Mouse (Mus musculus) inflammation-experienced regulatory T-cells, adult 6 months (primary cell): Measurements from ENCODE around the gene Mapk10. TPM values are rescaled to one million over a fixed set of nuclear protein-coding genes. Genes with fewer than 3 reads are reported as not detected.

Source experiments
- ATAC-seq: one replicate; pipeline ENCODE4 v1.8.0; 2017
- polyA plus RNA-seq, 3 experiments: library from polyadenylated mRNA; unstranded; fragments of 100-300 nt; shearing (Covaris generic); gene quantifications; one replicate each; pipeline ENCODE4 v1.2.1; 2017

Mapk10 gene
- polyA plus RNA-seq, 3 experiments from 2014 or later, result not detected

DNA sequence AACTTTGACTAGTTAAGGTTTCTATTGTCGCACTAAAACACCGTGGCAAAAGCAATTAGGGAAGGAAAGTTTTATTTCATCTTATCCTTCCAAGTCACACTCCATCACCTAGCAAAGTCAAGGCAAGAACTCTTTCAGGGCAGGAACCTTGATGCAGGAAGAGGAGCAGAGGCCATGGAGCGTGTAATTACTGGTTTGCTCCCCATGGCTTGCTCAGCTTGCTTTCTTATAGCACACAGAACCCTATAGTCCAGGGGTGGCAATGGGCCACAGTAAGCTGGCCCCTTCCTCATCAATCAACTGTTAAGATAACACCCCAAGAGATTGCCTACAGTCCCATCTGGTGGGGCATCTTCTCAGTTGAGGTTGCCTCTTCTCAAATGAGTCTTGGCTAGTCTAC lies 173.4 kb downstream of the Mapk10 start:
- ATAC-seq, result no peak

DNA sequence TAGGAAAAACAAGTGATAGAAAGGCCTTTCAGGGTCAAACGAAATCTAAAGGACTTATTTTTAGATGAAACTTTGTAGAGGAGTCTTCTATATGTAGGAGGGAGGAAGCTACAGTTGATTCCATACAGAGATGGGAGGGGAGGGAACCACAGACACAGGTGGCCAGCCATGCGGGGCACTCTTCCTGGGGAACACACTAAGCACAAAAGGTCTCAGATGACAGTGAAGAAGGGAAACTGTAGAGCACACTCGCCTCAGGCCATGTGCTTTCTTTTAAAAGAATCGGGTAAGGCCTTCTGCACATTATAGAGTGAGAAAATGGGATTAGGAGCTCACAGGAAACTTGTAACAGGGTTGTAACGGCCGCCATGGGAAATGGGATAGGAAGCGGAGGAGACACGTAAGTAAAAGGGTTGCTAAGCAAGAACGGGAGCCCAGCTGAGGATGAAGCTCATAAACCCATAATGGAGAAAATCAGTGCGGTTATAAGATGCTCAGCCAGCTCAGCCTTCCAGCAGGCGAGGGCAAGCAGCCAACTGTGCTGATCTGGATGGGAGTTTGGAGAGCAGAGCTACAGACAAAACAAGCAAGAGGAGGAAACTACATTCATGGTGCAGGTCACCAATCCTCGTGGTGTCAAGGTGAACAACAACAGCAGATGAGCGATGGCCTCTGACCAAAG lies 182.1 kb downstream of the Mapk10 start:
- ATAC-seq, result no peak

DNA sequence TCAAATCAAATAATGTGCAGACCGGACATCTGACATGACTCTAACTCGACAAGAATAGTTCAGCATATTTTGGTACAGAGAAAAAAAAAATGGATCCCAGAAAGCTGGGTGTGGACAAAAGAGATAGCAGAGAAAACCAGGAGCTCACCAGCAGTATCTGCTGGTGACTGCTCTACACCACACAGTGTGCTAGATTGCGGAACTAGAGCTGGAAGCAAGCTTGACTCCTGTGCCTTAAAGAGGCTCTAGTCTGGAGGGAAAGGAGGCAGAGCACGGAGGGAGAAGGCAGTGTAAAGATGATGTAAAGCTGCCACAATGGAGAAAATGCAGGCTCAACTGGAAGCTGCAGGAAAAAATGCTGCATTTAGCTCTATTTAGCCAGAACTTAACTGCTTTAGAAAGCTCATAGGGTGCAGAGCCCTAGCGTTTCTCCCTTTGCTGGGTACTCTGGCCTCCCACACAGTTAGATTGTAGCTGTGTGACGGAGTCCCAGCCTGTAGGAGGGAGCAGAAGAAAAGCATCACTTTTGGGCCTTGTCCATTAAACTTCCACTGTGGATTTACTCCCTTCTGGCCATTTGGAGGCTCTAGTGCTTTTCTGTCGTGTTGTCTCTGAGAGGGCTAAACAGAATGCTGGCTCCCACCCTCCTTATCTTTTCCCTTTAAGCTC lies 188.5 kb downstream of the Mapk10 start:
- no peak for ATAC-seq

DNA sequence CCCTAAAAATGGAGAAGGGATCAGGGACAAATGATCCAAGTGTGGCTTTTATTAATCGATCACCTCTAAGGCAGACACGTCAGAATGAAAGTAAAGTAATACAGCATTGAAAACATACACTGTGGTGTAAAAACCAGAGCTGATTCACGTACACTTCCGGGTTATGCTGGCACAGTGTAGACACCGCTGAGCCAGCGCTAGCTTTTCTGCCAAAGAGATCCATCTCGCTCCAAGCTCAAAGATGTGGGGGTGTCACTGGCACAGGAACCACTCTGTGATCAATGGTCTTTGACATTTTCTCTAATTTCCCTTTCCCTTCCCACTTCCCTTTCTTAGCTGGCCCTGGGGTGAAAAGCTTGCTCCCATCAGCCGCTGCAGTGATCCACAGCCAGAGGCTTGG lies 189.7 kb downstream of the Mapk10 start:
- no peak for ATAC-seq

DNA sequence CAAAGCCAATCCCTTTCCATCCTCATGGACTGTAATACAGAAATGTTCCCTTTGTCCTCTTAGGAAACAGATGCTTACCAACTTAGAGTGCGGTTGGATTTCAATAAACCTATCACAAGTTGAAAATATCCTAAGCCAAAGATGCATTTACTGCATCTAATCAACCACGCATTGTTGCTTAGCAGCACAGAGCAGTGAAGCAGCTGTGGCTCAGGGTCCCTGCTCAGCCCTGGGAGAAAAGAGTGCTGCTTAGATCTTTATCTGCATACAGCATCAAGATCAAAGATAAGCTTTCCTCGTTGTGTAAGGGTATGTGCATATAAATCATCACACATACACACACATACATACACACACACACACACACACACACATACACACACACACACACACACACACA lies 190.2 kb downstream of the Mapk10 start:
- ATAC-seq, result no peak

DNA sequence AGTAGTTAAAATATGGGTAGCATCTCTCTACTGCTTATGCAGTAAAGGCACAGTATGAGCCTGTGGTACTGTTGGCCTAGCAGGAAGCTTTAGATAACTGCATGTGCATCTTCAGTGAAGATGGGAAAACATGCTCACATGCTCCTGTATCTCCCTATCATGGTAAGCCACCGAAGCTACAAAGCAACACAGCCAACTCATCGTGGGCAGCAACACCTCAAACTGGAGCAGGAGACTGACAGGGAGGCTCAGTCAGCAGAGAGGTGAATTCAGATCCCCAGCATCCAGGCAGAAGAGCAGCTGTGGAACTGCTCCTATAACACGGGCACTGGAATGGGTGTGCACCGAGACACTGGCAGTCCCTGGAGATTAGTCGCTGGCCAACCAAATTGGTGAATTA lies 191.0 kb downstream of the Mapk10 start:
- no peak for ATAC-seq

DNA sequence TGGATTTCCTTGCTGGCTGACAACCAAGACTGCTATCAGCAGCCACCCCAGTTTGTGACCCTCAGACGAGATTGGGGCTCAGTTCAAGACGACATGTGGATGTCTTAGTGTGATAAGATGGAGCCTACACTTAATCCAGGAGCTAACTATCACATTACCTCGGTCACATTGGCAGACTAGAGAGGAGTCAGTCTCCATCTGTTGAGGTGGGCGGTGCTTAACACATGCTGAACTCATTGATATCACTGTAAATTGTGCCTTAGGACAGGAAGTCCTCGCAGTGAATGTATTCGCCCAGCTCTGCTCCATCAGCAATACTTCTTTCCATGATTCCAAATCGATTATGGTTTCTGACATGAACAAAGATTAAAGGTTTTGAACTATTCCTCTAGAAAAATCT lies 193.5 kb downstream of the Mapk10 start:
- ATAC-seq, result no peak

DNA sequence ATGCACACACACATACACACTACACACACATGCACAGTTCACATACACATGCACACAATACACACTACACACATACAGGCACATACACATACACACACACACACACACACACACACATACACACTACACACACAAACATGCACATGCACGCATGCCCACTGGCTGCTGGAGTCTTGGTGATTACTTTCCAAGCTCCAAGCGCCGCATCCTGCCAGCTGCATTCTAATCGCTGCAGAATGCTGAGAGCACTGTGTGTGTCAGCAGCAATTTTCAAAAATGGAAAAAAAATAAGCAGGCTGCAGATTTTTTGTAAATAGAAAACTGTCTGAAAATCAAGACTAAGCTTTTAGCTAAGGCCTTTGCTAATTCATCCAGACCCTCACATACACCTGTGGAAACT lies 196.8 kb downstream of the Mapk10 start:
- no peak for ATAC-seq

DNA sequence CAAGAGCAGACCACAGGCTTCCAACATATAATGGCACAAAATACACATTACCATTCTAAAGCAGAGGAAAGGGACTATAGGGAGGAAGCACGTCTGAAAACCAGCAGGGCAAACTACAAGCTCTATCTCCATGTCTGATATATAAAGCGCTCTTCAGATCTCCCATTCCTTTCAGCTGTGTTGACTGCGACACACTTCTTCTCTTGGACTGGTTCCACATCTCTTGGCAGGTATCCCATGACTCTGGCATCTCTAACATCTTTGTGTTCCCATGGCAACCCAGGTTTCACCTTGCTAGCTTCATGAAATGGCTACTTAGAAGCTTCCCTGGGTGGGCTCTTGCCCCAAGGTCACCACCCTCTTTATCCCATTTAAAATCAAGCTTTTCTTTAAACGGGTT lies 202.2 kb downstream of the Mapk10 start:
- ATAC-seq, result no peak

DNA sequence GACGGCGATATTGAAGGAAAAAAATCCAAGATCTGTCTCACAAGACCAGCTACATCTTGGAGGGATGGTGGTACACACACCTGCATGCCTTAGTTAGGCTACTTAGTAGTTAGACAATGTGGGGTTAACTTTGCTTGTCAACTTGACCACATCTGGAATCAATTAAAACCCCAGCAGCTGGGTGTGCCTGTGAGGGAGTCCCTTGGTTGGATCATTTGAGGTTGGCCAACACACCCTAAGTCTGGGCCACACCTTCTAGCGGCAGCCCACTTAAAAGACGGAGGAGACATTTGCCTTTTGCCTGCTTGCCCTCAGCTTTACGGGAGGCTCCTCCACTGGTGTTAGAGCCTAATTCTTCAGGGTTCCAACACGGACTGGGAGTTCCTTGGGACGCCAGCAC lies 209.0 kb downstream of the Mapk10 start:
- ATAC-seq, result no peak

DNA sequence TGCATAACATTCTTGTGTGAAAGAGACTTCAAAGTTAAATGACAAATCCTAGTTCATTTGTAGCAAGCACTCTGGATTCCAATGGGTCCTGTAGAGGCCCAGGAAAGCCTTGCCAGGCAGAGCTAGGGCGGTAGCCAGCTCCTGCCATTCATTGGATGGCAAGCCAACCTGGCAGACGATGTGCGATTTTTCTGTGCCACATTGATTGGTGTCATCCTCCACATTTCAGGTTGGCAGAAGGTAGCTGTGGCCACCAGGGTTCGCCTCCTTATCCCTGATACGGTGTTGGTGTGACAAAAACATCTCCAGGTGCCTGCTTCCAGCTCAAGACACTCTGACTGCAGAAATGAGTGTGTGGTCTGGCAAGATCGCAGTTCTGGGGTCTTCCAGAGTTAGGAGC lies 210.6 kb downstream of the Mapk10 start:
- no peak for ATAC-seq

DNA sequence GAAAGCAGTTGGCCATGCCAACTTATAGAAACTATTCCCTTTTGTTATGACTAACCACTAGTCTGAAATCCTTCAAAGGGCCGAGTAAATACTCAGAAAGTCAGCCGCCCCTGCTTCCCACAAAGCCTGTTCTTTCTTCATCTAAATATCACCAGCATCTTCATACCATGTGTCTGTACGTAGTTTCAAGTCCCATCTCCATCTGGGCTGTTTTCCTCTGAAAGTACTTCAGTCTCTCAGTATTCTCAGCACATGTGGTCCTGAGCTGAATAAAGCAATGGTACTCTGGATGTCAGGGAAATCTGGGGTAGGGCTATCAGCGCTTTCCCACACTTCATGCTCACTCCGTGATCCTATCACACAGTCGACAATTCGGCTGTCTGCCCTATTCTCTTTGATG lies 212.6 kb downstream of the Mapk10 start:
- ATAC-seq, result no peak

DNA sequence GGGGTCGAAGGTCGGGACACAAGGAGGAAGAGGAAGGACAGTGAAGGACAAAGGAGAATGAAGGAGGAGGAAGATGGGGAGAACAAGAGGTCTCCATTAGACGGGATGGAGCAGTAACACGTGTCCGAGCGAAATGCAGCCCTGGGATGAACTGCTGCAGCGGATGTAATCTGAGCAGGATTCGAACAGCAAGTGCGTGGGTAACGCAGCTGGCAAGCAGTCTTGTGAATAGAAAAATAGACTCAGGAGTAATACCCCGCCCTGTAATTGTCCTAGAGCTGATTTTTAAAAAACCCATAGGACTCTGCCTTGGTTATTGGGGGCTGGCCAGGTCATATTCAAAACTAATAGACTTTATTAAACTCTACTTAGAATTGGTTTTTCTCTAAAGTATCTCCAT lies 213.2 kb downstream of the Mapk10 start:
- ATAC-seq, result no peak

DNA sequence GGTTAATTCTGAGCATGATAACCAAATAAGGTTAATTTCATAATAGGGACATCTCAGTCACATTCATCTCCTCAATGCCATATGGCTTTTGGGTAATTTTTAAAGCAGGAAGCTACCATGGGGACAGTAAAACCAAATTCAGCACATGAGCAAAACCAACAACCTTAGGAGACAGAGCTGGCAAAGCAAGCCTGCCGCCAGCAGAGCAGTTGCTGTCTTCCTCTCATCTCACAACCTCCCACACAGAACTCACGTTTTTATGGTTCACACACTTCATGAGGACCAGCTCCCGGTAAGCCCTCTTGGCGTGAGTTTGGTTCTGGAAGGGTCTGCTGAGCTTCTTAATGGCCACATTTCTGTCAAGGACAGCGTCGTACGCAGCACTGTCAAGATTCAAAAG lies 214.8 kb downstream of the Mapk10 start:
- no peak for ATAC-seq

DNA sequence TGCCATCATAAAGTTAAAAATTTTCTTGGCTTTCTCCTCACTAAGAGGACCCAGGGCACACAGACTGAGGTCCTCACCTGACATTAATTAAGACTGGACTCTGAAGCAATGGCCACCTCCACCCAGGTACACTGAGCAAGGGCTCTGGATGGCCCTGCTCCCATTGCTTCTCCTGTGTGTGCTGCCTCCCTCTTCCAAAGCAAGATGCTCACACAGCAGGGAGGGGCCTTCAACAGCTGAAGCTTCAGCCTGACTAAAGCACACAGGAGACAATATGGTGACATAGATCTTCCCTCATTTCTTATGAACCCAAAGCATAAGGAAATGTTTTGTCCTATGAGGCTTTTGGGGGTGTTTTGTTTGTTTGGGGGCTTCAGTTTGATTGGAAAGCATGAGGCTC lies 215.2 kb downstream of the Mapk10 start:
- ATAC-seq, result no peak

DNA sequence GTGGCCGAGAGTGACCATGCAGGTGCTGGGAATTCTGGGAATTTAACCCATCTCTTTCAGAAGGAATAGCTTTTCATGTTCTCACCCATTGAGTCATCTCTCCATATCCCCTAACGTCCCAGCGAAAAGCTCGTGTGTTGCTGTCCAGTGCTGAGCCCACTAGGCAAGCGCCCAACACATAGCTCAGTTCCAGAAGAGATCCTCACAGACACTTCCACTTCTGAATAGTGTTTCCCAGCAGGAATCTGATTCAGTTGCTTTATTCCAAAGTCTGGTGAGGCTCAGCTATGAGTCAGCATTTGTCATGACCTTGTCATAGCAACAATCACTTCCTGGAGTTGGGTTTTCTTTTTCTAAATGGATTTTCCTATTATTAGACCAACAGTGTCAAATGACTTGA lies 217.2 kb downstream of the Mapk10 start:
- ATAC-seq, result no peak

DNA sequence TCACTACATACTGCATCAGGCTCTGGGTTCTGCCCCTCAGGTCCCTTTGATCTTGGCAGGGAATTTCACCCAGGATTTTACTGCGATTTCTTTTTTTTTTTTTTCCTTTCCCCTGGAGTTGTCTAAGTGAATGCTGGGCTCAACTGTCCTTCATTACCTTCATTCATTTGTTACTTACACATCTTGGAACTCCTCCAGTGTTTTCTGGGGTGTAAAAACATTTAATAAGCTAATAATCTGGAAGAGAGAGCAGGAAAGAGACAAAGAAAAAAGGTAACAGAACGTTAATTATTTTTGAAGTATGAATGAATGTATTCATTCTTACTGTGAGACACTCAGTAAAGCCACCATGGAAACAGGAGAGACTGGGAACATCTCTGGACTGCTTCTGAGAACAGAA lies 219.4 kb downstream of the Mapk10 start:
- no peak for ATAC-seq

DNA sequence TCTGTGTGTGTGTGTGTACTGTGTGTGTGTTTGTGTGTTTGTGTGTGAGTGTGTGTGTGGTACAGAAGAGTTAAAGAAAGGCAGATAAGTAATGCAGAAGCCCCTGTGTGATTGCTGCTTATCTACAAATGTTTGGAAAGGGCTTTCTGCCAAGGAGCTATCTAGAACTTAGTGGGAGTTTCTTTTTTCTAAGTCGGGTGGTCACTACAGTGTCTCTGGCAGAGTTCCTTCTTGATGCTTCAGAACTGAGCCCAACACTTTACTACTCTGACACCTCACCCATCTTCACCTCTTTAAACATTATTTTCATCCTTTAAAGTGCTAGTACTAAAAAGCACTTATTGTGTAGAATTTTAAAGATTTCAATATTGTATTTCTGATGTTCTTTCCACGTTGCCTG lies 232.8 kb downstream of the Mapk10 start:
- ATAC-seq, result no peak

DNA sequence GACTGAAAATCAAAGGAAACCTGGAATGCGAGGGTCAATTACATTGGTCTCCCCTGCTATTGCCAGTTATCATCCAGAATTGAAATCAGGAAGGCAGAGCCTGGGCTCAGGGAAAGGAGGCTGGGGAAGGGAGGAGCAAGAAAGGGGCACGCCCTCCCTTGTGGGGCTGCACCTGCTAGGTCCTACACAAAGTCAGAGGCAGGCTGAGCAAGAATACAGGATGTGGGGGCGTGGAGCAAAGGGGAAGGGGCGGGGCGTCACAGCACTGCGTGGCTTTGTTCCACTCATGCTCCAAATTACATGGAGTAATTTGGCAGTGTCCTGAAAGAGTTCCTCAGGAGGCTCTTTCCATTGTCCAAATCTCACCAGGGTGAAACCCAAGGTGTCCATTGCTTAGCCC lies 234.0 kb downstream of the Mapk10 start:
- ATAC-seq, result no peak

DNA sequence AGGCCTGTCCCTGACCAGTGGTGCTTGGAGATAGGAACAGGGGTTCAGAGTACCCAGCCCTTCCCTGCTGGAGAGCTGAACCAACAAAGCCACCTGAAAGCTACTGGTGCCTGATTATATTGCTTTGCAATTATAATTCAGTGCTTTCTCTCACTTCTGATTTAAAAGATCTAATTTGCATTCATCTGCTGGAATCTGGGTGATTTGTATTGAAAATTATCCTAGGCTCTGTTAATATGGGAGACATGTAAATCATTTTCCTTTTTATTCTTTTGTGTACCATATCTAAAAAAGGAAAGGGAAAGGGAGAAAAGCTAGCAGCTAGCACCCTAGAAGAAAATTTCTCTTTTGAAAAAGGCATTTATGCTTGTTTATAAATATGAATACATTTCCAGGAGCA lies 234.6 kb downstream of the Mapk10 start:
- no peak for ATAC-seq

DNA sequence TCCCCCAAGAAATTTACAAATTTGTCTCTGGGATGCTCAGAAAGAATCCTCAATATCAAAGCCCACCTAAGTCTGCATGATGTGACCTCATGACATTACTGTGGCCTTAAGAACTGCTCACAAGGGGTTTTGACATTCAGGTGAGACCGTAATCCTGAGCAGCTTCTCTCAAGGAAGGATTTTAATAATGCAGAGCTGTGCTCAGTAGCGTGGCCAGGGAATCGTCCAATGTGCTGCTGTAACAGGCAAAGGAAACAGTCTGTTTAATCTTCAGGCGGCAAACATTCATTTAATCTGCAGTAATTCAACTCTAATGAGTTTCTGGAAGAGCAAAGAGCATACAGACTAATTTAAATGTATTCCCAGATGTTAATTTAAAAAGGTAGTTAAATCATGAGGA lies 236.7 kb downstream of the Mapk10 start:
- no peak for ATAC-seq

DNA sequence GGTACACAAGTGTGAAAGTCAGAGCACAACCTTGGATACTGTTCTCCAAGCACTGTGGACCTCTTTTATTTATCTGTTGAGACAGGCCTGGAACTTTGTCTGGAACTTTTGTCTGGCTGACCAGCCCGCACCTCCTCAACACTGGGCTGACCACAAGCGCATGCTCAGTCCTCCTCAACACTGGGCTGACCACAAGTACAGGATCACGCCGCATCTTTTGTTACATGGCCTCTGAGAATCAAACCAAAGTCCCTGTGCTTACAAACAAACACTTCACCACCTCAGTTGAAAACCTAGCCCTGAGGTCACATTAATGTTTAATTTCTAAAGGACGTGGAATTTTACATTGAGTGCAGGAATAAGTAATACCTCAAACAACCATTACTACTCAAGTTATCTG lies 246.7 kb downstream of the Mapk10 start:
- ATAC-seq, result no peak

DNA sequence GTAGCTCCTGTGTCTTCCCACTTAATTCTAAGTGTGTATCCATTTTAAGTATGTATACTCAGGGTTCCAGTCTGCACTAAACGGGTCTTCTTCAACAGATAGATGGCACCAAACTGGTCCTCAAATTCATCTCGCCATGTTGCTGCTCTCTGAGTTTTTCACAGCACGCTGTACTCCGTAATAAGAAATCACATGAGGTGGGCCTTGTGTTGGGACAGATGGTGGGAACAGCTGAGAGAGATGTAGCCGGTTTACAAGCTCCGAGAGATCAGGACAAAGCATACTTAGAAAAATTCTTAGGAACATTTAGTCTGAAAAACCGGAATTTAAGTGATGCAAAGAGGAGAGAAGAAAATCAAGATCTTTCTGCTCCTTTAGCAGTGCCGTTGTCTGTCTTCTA lies 257.7 kb downstream of the Mapk10 start:
- ATAC-seq, result no peak

DNA sequence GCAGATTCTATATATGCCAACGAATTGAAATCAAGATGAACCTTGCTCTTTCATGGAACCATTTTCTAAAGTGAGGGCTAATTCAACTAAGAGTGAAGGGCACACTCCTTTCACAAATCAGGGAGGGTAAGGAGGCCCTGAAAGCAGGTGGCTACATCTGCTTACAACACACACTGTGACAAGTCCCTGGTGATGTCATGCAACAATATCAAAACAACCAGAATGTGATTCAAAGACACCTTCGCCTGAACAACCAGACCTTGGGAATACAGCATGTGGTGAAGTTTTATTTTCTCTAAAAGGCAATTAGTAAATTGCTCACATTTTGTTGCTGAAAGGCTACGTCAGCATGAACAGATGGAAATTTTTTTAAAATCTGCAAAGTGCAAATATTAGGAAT lies 258.2 kb downstream of the Mapk10 start:
- no peak for ATAC-seq
